Mouse (Mus musculus): Measurements from ENCODE around the gene Nlrc4.

DNA sequence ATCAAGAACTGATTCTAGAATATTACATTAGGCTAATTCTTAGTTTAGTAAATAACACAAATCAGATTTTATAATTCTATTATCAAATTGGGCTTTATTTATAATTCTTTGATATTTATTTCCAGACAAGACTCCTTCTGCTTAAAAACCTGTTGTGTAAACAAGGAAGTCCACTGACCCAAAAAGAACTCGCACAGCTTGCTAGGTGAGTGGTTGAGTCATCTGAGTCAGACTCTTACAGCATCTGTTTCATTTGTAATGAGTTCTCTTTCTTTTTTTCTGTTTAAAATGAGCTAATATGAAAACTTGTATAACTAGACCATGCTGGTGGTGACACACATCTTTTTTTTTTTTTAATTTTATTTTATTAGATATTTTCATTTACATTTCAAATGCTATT, 82.0 kb downstream of the Nlrc4 start:
- TF ChIP-seq ZNF384 (IDR thresholded peaks at IDR 0.05; ENCODE audit: low read depth, low read length) (no peak), MAFK (IDR thresholded peaks at IDR 0.05; ENCODE audit: insufficient read depth, low read depth, low read length) (no peak), HCFC1 (IDR thresholded peaks at IDR 0.05; ENCODE audit: borderline replicate concordance, insufficient read depth, low read length) (no peak), CHD2 (IDR thresholded peaks at IDR 0.05; ENCODE audit: low read depth, low read length) (no peak)

All from ES-E14 (cell line).